Mouse (Mus musculus): Measurements from ENCODE around the gene Fat1.

Gene Fat1

DNA sequence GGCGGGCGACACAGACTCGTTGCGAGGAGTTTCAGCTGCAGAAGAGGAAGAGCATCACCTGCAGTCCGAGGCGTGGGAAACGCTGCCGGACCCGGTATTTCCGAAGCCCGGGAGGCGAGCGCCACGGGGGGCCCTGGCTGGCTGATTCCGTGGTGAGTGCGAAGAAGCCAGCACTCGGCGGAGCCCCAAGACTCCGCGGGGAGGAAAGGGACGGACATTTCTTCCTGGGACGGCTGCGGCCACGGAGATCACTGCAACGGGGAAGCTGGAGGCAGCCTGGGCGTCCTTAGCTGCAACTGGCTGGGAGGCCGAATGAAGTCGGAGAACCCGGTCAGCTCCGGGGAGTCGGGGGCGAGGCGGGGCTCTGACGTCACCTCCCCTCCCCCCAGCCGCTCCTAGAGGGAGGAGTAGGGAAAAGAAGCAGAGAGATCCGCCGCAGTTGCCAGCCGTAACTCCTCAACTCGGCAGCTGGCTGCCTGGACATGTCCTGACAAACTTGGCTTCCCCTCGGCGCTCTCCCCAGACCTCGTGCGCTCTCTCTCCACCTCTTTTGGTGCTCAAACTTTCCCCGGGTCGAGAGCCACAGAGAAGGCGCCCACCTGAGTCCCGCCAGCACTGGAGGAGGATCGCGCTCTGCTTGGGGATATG lies at the start of gene Fat1:
TSS of gene Fat1 (plus strand) at position 598 of the 648 bp plus-strand sequence.
- DNase-seq, result peak; percentile 81

DNA sequence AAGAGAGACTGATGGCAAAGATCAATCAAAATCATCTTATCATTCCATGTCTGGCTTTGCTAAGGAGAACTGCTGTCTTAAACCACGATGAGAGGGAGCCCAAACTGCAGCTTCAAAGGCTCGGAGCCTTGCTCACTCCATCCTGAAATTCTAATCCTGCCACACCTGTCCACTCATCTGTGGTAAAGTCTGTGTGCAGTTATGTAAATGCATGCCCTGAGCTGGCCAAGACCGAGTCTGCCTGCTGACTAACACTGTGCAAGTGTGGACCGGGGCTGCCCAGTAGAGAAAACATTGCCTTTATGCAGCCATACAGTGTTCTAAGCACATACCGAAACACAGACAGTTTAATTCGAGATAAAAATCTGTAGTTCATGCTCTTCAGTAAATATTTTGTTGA lies 40.6 kb upstream of the Fat1 start:
- DNase-seq, result no peak

DNA sequence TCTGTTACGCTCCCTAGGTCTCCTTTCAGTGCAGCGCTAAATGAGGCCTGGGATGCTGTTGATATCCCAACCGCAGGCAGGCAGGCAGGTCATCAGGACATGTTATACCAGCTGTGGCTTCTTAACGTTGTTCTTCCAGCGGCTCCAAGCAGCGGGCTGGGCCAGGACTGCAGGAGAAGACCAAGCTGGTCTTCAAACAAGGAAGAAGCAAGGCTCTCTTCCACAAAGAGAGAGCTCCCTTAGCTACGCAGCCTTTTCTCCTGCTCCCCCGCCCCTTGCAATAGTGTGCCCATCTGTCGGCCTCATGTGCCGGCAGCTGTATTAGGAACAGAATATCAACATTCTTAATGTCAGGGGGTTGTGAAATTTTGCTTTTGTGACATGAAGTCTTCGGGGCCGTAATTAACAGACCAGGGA lies 35.7 kb upstream of the Fat1 start:
- peak; percentile 15 for DNase-seq

DNA sequence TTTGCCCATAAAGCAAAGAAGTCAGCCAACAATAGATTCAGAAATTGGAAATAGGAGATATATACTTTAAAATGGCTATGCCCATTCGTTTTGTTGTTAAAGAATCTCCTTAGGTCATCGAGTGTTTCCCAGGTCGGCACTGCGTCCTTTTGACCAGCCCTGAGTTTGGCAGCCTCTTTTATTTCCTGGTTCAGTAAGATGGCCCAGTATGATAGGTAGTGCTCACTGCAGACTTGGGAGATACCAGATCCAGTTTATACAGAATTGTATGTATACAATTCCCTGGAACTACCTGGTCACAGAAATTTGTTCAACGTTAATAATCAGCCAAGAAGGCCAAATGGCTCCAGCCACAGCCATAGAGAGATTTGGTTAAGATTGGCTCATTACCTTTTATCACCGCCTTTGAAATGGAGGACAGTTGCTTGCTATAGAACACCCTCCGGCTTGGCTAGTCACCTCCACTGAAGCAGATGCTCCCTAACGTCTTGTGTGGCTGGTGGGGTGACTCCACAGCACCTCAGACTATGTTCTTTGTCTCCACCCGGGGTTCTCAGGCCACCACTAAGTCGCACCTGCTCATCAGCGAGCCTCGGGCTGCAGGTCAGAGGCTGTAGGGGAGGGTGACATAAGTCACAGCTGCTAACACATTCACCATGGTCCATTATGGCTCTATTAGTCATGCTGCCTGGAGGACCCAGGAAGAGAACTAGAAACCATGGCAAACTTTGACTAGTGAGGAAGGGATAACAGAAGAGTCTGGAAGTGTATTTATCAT lies 23.9 kb upstream of the Fat1 start:
- no peak for DNase-seq

DNA sequence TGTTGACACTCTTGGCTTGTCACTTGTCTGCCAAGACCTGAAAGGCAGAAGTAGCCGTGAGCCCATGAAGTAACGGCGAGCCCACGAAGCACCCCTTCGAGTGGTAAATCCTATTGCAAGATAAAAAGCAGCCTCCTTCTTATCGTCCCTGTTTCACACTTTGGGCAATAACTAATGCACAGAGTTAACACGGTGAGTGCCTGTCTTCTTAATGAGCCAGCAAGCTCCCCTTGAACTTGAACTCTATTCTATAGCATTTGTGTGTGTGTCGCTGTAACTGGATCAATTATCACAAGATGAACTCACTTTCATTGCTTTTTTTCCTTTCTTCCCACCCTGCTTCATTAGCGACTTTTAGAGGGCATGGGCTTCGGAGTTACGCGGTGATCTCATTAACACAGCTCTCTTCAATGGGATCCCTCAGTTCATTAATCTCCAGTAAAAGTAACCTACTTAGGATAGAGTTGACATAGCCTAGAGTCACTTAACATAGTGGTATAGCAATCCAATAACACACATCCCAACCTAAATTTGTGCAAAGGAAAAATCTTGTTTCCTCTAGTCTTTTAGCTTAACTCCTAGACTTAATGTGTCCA lies 15.7 kb upstream of the Fat1 start:
- DNase-seq, result no peak

DNA sequence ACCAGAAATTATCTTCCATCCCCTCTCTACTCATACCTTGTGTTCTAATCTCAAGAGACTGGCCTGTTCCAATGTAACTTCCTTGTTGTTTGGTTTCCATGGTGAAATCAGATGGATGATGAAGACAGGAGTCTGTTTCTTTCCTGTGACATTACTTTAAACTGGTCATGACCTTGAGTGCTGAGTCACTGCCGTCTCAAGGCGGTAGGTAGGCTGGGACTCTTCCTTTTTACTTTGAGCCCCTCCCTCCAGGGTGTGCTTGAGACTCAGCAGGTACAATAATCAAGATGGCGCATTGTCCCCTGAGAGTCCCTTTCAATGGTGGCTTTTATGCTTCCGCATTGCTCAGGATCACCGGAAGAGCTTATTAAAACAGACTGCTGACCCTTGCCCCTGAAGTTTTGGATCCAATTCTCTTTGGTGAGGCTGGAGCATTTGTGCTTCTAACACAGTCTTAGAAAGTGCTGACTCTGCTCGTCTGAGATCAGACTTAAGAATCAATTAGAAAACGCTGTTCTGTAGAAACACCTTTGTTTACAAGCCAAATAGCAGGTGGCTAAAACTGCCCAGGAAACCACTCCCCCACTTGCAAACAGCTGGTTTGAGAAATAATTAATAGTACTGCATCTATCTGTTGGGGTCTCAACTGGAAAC lies 14.7 kb upstream of the Fat1 start:
- no peak for DNase-seq

DNA sequence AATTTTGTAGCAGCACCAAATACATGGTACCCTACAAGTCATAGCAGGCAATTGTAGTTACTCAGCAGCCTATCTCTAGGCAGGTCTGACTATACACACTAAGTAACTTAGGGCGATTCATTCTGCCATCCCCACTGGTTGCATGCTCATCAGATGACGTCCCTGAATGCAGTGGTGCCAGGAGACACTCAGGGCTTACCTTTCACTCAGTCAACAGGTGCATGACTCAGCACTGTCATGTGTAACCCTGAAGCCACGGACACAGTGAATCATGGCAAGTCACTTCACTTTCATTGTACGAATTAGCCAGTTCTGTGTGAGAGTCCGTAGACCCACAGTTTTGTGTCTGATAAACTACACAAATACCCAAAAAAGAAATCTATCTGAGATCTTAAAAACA lies 10.3 kb upstream of the Fat1 start:
- no peak for DNase-seq

DNA sequence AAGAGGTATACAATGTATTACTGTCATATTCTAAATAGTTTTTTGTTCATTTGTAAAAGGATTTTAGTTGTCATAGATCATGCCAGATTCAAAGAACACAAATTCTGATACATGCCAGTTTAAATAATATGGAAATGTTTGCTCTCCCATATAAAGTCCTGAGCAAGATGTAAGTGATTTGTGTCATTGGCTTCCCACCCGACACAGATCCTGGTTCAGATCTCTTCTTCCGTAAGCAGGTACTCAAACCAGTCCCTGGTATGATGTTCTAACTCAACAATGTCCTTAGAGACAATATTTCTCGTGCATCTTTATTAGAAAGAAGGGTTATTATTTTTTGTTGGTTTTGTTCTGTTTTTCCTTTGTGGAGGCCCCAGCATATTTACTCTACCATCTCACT lies 5.2 kb upstream of the Fat1 start:
- DNase-seq, result no peak

DNA sequence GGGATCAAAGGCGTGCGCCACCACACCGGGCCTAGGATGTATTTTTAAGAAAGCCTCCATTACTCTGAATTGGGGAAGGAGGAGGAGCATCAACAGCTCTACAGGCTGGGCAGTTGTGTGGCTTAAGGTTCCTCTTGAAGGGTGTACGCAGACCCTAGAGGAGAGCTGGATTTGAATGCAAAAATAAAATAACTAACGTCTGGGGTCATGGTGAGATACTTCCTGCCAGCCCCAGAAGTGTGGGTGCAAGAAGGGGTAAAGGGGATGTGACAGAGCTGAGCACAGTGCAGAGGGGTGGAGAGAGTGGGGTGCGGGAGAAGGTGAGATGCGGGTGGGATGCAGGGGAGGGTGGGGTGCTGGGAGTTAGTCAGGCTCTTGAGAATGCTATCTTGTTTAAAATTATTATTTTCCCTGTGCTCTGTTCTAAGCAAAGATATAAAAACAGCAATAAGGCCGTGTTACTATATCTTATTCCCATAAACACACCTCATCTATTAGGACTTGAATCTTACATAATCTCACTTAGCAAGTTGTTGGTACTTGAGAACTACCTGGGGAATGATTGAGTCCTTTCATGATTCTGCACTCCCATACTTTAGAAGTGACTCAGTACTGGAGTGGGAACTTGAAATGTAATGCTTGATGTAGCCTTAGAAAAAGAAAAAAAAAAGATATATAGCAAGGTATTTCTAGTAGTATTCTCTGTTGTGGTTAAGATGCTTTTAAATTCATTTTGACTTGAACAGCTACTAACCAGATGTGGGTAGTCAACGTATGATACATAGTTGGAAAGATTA lies 2.5 kb upstream of the Fat1 start:
- DNase-seq, result no peak

DNA sequence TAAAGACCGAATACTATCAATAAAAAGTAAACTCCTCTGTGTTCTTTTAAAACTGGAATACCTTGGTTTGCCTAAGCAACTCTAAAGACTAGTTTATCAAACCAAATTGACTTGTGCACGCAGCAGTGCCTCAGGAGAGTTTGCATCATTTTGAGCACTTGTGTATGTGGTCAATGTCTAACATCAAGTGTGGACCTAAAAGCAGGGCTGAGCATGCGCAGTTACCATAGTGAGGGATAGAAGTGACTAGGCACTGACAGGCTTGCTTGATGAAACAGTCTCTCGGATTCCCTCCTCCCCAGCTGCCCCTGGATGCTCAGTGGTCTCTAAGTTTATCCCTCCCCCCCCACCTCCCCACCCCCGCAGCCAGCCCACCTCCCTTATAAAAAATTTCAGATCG lies 1.8 kb upstream of the Fat1 start:
- no peak for DNase-seq

DNA sequence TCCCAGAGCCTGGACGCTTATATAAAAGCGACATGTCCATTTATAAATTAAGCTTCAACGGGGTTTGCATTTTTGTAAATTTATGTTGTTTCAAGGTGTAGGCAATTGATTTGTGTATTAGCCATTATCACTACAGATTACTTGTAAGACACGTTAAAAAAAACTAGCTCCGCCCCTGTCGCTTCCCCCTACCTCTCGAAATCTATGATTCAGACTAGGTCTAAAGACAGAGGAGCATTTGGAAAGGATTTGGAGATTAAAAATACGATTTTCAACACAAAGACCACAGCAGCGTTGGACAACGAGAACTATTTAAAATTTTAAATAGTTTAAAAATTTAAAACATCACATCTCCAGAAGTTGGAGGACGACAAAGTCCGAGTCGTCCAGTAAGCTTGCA lies 831 bp upstream of the Fat1 start:
- DNase-seq, result no peak

DNA sequence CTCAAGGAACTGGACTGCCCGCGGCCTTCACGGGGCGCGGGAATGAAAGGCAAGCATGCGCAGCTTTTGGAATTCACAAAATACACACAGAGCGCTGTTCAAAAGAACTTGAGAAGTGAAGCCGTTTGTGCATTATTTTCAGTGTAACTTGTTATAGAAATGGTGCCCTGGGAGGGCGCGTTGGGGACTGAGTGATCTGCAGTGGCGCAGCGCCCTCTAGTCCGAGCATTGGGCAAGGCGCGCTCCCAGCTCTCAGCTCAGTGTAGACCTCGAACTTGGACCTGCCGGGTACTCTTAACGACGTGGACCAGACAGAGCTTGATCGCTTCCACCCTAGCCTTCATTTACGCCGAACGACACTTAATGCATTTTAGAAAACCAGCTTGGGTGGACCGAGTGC lies 494 bp downstream of the Fat1 start:
- DNase-seq, result peak; percentile 89

DNA sequence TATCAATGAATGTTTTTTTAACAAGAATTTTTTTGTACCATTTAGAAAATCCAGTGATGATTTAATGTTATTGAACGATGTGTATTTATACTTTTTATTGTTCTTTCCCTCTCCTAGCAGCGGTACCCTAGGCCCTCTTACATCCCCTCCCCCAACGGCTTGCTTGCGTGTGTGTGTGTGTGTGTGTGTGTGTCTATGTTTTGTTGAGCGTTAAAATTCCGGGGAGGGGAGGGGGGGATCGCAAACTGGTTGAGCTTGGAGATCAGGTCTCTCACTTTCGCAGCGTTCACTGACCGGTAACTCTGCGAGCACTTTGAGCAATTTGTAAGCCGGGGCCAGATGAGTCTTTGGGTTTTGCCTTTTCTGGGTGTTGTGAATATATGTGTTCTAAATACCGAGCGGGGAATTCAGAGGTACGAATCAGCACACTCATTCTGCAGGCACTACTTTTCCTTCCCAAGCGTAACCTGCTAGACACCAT lies 1.3 kb downstream of the Fat1 start:
- DNase-seq, result no peak

DNA sequence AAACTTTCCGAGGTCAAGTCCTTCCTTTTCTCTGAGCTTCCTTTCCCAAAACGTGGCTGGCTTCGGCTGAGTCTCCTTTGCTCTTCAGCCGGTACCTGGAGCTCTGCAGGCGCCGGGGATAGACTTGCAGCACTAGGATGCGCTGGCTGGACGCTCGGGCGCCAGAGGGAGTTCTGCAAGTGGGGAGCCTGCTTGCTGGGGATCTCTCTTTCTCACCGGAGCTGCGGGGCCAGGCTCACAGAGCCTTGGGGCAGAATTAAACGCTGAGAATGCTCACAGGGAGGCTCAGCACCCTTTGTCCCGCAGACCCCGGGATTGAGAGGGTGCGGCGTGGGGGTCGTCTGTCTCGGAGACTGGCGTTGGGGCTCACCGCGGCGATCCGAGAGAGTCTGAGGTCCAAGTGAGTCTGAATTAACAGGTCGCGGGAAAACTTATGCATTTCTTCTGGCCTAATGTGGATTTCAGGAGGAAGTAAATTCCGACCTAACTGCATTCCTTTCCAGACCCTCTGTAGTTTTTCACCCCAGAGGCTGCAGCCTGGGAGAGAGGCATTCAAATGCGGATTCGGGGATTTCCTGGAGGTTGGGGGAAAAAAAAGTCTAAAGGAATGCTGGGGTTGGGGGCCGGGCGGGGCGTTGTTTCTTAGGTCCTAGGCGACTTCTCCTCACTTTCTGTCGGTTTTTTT lies 2.0 kb downstream of the Fat1 start:
- peak; percentile 66 for DNase-seq

DNA sequence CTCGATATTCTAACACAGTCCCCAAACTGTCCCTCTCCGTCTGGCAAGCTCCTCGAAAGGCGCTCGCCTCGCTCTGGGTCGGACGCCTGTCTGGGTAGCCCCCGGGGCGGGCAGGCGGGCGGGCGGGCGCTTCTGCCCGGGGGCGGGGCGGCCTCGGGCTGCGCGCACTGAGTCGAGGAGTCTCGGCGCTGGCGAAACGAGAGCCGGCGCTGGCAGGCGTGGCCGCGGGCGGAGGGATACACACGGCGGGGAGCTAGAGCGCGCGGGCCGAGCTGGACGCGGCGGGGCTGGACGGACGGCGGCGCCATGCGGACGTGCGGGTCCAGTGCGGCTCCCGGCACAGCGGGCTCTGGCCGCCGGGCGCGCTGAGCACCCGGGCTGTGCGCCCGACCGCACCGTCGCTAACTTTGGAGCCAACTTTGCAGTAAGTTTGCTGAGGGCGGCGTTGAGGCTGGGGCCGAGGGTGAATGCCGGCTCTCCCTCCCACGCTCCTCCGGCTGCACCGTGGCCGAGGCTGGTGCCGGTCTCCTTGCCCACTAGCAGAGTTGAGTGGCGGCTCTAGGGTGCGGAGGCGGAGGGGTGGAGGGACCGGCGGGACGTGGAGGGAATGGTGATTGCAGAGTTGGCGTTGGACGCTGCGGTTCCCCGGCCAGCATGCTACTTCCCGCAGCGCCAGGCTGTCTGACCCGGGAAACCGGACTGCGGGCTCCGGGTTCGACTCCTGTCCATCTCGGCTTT lies 2.8 kb downstream of the Fat1 start:
- peak; percentile 89 for DNase-seq

DNA sequence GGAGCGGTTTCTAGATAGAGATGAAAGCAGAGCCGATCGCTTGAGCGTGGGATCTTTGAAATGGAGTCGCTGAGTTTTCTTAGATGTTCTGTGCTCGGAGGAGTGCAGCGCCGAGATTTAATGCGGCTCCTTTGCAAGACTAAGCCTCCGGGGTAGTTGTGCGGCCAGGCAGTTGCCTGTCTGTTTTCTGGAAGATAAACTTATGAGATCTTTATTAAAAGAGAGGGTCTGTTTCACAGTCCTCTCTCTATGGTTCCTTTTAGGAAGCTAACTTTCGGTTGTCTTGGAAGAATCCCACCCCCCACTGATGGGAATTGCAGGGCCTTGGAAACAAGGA lies 3.4 kb downstream of the Fat1 start:
- DNase-seq, result no peak

DNA sequence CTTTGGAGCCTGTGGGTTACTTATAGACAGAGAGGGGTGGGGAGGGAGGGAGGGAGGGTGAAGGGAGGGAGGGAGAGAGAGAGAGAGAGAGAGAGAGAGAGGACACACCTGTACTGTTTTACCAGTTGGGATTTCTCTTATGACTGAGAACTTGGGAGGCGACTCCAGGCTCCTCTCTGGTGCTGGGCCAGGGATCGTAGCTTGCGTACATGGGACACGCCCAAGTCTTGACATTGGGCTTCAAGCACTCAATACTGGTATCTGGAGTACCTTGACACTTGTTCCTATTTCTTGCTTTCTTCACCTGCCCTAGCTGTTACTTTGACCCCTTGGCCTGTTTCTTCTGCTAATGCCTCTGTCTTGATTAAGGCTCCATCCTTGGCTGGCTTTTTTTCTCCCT lies 10.3 kb downstream of the Fat1 start:
- no peak for DNase-seq

DNA sequence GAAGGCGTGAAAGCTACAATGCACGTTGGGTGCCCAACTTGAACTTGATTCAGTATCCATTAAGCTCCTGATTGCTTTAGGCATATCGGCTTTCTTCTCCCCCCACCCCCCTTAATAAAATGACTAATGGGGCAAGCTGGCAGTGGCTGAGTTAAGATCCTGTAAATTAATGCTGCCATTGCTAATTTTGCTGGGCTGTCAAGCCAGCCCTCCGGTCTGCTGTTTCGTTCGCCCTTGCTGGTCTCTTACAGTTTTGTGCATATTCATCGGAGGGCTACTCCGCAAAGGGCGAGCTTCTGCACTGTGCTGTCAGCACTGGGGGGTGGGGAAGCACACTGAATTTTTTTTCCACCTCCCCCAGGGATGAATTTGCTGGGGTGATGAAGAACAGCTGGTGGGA lies 13.3 kb downstream of the Fat1 start:
- no peak for DNase-seq

DNA sequence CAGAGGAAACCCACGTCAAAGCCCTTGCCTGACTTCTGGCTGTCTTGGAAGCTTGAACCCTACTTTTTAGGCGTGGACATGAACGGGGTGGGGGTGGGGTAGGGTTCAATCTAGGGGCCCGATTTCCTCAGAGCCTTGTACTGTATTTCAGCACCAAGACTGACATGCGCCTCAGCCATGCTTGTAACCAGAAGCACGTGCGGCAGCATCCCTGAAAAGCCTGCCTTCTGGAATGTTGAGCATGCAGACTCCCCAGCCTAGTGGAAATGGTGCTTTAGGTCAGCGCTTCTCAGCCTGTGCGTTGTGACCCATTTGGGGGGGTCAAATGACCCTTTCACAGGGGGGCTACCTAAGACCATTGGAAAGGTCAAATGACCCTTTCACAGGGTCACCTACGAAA lies 25.2 kb downstream of the Fat1 start:
- DNase-seq, result no peak

DNA sequence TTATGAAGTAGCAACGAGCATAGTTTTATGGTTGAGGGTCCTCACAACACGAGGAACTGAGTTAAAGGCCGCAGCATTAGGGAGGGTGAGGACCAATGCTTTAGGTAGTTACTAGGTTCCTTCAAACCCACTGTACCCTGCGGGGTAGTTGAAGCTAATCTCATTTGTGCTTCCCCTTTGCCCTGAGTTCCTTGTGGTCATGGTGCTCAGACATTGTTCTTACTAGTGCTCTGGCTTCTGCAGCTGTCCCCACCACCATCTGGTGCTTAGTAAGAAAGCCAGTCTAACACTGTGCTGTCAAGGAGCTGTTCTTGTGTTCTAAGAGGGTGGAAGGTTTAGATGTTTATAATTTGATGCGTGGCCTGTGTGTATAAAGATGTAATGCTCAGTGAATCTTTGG lies 25.7 kb downstream of the Fat1 start:
- DNase-seq, result no peak

DNA sequence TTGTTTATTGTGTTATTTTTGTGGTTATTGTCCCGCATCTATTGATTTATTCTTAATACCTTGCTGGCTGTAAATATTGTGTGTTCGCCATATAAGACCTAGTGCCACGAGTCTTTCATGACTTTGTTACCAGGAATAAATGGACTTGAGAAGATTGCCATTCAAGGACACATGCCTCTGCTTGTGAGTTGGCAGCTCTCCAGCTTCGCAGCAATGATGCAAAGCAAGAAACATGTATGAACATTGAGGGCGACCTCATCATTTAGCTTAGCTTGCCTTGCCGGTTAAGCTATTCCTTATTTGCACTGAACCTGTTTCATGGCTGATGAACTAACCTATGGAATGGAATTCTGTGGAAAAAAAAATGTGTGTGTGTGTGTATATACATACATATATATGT lies 26.2 kb downstream of the Fat1 start:
- DNase-seq, result no peak

All from right cerebral cortex, postnatal 4 days (tissue).